Mouse (Mus musculus) CH12.LX (cell line): ENCODE data around the gene Col25a1.

Experiments used
- CTCF ChIP-seq, 2 experiments: IDR thresholded peaks in 1 of 2; conservative IDR thresholded peaks in 1 of 2; 2 replicates each; pipeline ENCODE4 v1.5.1; 2011 to 2012; ENCODE audit warnings: low read depth in 2 of 2, low read length in 2 of 2, improper control_type of control experiment in 1 of 2, inconsistent platforms in 1 of 2, mild to moderate bottlenecking in 1 of 2, moderate library complexity in 1 of 2
- E2F4 ChIP-seq: IDR thresholded peaks from 2 replicates; pipeline ENCODE4 v1.6.1; 2011; ENCODE audit warnings: low read depth, low read length, improper control_type of control experiment; ENCODE audit not compliant: insufficient replicate concordance
- POLR2A ChIP-seq: IDR thresholded peaks from 2 replicates; pipeline ENCODE4 v1.6.1; 2011; ENCODE audit warnings: low read depth, mild to moderate bottlenecking, improper control_type of control experiment, low read length
- TCF12 ChIP-seq: IDR thresholded peaks from 2 replicates; pipeline ENCODE4 v1.6.1; 2014; ENCODE audit warnings: low read depth, mild to moderate bottlenecking, inconsistent platforms, low read length, improper control_type of control experiment
- USF1 ChIP-seq: IDR thresholded peaks from 2 replicates; pipeline ENCODE4 v1.6.1; 2014; ENCODE audit warnings: low read depth, mild to moderate bottlenecking, inconsistent platforms, low read length, improper control_type of control experiment
- ZNF384 ChIP-seq: IDR thresholded peaks from 2 replicates; pipeline ENCODE4 v1.6.1; 2012; ENCODE audit warnings: low read depth, low read length, improper control_type of control experiment, inconsistent platforms

DNA sequence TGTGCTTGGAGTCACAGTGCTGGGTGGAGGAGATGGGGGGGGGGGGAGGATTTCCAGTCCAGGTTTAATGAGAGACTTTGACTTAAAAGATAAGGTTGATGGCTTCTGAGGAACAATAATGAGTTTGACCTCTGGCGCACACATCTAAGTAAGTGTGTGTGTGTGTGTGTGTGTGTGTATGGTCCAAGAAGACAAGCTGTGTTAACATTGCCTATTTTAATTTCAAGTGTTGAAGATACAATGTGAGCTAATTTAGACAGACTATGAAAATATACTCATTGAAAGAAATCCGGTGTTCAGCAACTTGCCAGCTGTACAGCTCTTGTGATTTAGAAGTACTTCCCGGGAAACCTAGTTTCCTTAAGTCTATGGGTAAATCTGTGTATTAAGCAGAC lies 199.3 kb downstream of the Col25a1 start:
- TF ChIP-seq USF1 (no peak), E2F4 (no peak), POLR2A (no peak), TCF12 (no peak), CTCF (conservative IDR thresholded peaks at IDR 0.05 in 1 of 2, IDR thresholded peaks at IDR 0.05 in 1 of 2; ENCODE audit: low read depth in 2 of 2, low read length in 2 of 2) (no peak), ZNF384 (no peak)
